Mouse (Mus musculus): Measurements from ENCODE around the gene Hunk. TPM values are rescaled to one million over a fixed set of nuclear protein-coding genes. Genes with fewer than 3 reads are reported as not detected.

Gene Hunk
- polyA plus RNA-seq, 1 experiment from 2014 or later = 16.6 TPM

DNA sequence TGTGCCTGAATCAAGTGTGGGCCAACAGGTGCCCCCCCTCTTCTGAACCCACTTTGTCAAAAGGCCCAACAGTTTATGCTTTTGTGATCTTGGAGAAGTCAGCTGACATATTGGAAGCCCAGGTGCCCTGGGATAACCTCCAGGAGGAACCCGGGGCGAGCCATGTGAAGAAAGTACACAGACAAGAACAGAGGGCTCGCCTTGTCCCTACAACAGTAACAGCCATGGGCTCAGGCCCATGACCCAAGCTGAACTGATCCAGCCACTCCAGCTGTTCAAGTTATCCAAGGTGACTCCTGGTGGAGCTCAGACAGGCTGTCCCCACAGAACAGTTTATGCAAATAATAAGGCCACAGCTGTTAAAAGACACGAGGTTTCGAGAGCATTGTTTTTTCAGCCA lies 153.1 kb downstream of the Hunk start:
- Histone ChIP-seq H3K4me3 (ENCODE audit: low read length) (no peak overlapping the region), H3K36me3 (ENCODE audit: control insufficient read depth, insufficient read depth, low read length) (no peaks in the 10 kb centered on the region), H3K9ac (ENCODE audit: low read depth, low read length) (no peak overlapping the region), H3K4me2 (replicated peaks; ENCODE audit: low read depth, low read length) (no peak overlapping the region), H3K27ac (ENCODE audit: low read depth, low read length) (no peak overlapping the region), H3K4me1 (ENCODE audit: control insufficient read depth, insufficient read depth, low read length) (no peaks in the 10 kb centered on the region), H3K9me3 (ENCODE audit: control insufficient read depth, low read length) (no peaks in the 10 kb centered on the region), H3K27me3 (ENCODE audit: control insufficient read depth, insufficient read depth, low read length) (no peaks in the 10 kb centered on the region)
- WGBS = 68% methylated on average over 5 of the region's 5 CpGs
- ATAC-seq (ENCODE audit: low FRiP score, low TSS enrichment) = no peak

- Histone ChIP-seq H3K9me3 (ENCODE audit: control insufficient read depth, low read length) (no peaks in the 10 kb centered on the region), H3K4me2 (replicated peaks; ENCODE audit: low read depth, low read length) (no peak overlapping the region), H3K4me3 (ENCODE audit: low read length) (no peak overlapping the region), H3K27ac (ENCODE audit: low read depth, low read length) (no peak overlapping the region), H3K27me3 (ENCODE audit: control insufficient read depth, insufficient read depth, low read length) (no peaks in the 10 kb centered on the region), H3K36me3 (ENCODE audit: control insufficient read depth, insufficient read depth, low read length) (no peaks in the 10 kb centered on the region), H3K9ac (ENCODE audit: low read depth, low read length) (no peak overlapping the region), H3K4me1 (ENCODE audit: control insufficient read depth, insufficient read depth, low read length) (peaks cover 10% of the 10 kb centered on the region)
- WGBS = 83% methylated on average over 2 of the region's 2 CpGs
- ATAC-seq (ENCODE audit: low FRiP score, low TSS enrichment) = no peak
These were observed 155.4 kb downstream of the Hunk start for GRCm38 (mm10) chr16:90541191-90541590.

- Histone ChIP-seq H3K27me3 (ENCODE audit: control insufficient read depth, insufficient read depth, low read length) (no peaks in the 10 kb centered on the region), H3K36me3 (ENCODE audit: control insufficient read depth, insufficient read depth, low read length) (no peaks in the 10 kb centered on the region), H3K4me1 (ENCODE audit: control insufficient read depth, insufficient read depth, low read length) (peaks cover 10% of the 10 kb centered on the region), H3K9me3 (ENCODE audit: control insufficient read depth, low read length) (no peaks in the 10 kb centered on the region), H3K4me2 (replicated peaks; ENCODE audit: low read depth, low read length) (no peak overlapping the region), H3K27ac (ENCODE audit: low read depth, low read length) (no peak overlapping the region), H3K9ac (ENCODE audit: low read depth, low read length) (no peak overlapping the region), H3K4me3 (ENCODE audit: low read length) (no peak overlapping the region)
- no peak for ATAC-seq (ENCODE audit: low FRiP score, low TSS enrichment)
- WGBS = 61% methylated on average over 10 of the region's 10 CpGs
These were observed 156.6 kb downstream of the Hunk start for GRCm38 (mm10) chr16:90542383-90542782.

- Histone ChIP-seq H3K4me2 (replicated peaks; ENCODE audit: low read depth, low read length) (no peak overlapping the region), H3K27ac (ENCODE audit: low read depth, low read length) (no peak overlapping the region), H3K36me3 (ENCODE audit: control insufficient read depth, insufficient read depth, low read length) (no peaks in the 10 kb centered on the region), H3K4me3 (ENCODE audit: low read length) (no peak overlapping the region), H3K4me1 (ENCODE audit: control insufficient read depth, insufficient read depth, low read length) (peaks cover 10% of the 10 kb centered on the region), H3K9ac (ENCODE audit: low read depth, low read length) (no peak overlapping the region), H3K9me3 (ENCODE audit: control insufficient read depth, low read length) (no peaks in the 10 kb centered on the region), H3K27me3 (ENCODE audit: control insufficient read depth, insufficient read depth, low read length) (no peaks in the 10 kb centered on the region)
- 28% methylated on average over 9 of the region's 9 CpGs for WGBS
- peak; percentile 63; the same call in 1 of the 2 replicates for ATAC-seq (ENCODE audit: low FRiP score, low TSS enrichment)
These were observed 158.4 kb downstream of the Hunk start for GRCm38 (mm10) chr16:90544175-90544574.

GRCm38 (mm10) chr16:90545509-90545908 lies 159.7 kb downstream of the Hunk start:
- Histone ChIP-seq H3K9me3 (ENCODE audit: control insufficient read depth, low read length) (no peaks in the 10 kb centered on the region), H3K4me1 (ENCODE audit: control insufficient read depth, insufficient read depth, low read length) (peaks cover 10% of the 10 kb centered on the region), H3K27me3 (ENCODE audit: control insufficient read depth, insufficient read depth, low read length) (no peaks in the 10 kb centered on the region), H3K27ac (ENCODE audit: low read depth, low read length) (no peak overlapping the region), H3K4me3 (ENCODE audit: low read length) (no peak overlapping the region), H3K36me3 (ENCODE audit: control insufficient read depth, insufficient read depth, low read length) (no peaks in the 10 kb centered on the region), H3K9ac (ENCODE audit: low read depth, low read length) (no peak overlapping the region), H3K4me2 (replicated peaks; ENCODE audit: low read depth, low read length) (no peak overlapping the region)
- WGBS = 56% methylated on average over 3 of the region's 3 CpGs
- 0 out of 2 replicates have a peak, but pooled peaks have one; percentile 4 for ATAC-seq (ENCODE audit: low FRiP score, low TSS enrichment)

GRCm38 (mm10) chr16:90546591-90546990 lies 160.8 kb downstream of the Hunk start:
- H3K27ac ChIP-seq (ENCODE audit: low read depth, low read length) = no peak overlapping the region
- WGBS = 91% methylated on average over 3 of the region's 3 CpGs
- no peak overlapping the region for H3K9ac ChIP-seq (ENCODE audit: low read depth, low read length)
- H3K9me3 ChIP-seq (ENCODE audit: control insufficient read depth, low read length) = no peaks in the 10 kb centered on the region
- H3K36me3 ChIP-seq (ENCODE audit: control insufficient read depth, insufficient read depth, low read length) = no peaks in the 10 kb centered on the region
- H3K4me2 ChIP-seq (replicated peaks; ENCODE audit: low read depth, low read length) = no peak overlapping the region
- peaks cover 10% of the 10 kb centered on the region for H3K4me1 ChIP-seq (ENCODE audit: control insufficient read depth, insufficient read depth, low read length)
- H3K4me3 ChIP-seq (ENCODE audit: low read length) = no peak overlapping the region
- H3K27me3 ChIP-seq (ENCODE audit: control insufficient read depth, insufficient read depth, low read length) = no peaks in the 10 kb centered on the region
- ATAC-seq (ENCODE audit: low FRiP score, low TSS enrichment) = no peak

DNA sequence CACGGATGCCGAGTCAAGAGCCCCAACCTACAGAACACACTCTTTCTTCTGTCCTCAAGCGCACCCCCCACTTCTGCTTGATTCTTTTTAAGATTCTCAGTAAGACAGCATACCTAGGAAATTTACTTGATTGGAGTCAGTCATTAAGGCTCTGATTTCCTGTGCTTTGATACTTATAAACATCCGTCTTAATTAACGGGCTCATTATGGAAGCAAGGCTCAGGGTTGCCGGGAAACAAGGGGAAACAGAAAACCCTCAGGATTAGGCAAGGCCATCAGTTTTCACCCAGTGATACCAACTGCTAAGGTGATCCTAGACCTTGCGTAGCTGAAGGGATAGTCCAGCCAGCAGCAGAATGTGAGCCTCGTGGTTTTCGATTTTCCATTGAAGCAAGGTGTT lies 162.2 kb downstream of the Hunk start:
- ATAC-seq (ENCODE audit: low FRiP score, low TSS enrichment) = no peak
- no peak overlapping the region for H3K4me3 ChIP-seq (ENCODE audit: low read length)
- peaks cover 10% of the 10 kb centered on the region for H3K4me1 ChIP-seq (ENCODE audit: control insufficient read depth, insufficient read depth, low read length)
- H3K27ac ChIP-seq (ENCODE audit: low read depth, low read length) = no peak overlapping the region
- H3K36me3 ChIP-seq (ENCODE audit: control insufficient read depth, insufficient read depth, low read length) = no peaks in the 10 kb centered on the region
- no peak overlapping the region for H3K4me2 ChIP-seq (replicated peaks; ENCODE audit: low read depth, low read length)
- no peaks in the 10 kb centered on the region for H3K27me3 ChIP-seq (ENCODE audit: control insufficient read depth, insufficient read depth, low read length)
- 73% methylated on average over 9 of the region's 9 CpGs for WGBS
- H3K9me3 ChIP-seq (ENCODE audit: control insufficient read depth, low read length) = peaks cover 5% of the 10 kb centered on the region; the same call in 1 of the 2 replicates
- H3K9ac ChIP-seq (ENCODE audit: low read depth, low read length) = no peak overlapping the region

Other genes starting within 250 kb of the Hunk start
- 24.5 and 28.4 TPM in 2 replicates for gene Tiam1, start 242.2 kb upstream of the Hunk start, polyA plus RNA-seq (2014; fragmentation: Nextera tagmentation; extraction: Ambion mirVana)
- gene Sod1, start 165.3 kb upstream of the Hunk start, polyA plus RNA-seq (2014; fragmentation: Nextera tagmentation; extraction: Ambion mirVana) = 1,220 and 1,387 TPM in 2 replicates
- 25.0 and 37.0 TPM in 2 replicates for gene Scaf4, start 101.5 kb upstream of the Hunk start, polyA plus RNA-seq (2014; fragmentation: Nextera tagmentation; extraction: Ambion mirVana)

Measured in kidney, embryonic 14.5 days (tissue).